Mouse (Mus musculus): Measurements from ENCODE around the gene Gm37240. TPM values are rescaled to one million over a fixed set of nuclear protein-coding genes. Genes with fewer than 3 reads are reported as not detected.
A peak's percentile ranks its signal among the peaks of the same experiment; 100 is the strongest.

Gm37240 gene
- polyA plus RNA-seq, 1 experiment from 2014 or later, result 0.08 TPM

DNA sequence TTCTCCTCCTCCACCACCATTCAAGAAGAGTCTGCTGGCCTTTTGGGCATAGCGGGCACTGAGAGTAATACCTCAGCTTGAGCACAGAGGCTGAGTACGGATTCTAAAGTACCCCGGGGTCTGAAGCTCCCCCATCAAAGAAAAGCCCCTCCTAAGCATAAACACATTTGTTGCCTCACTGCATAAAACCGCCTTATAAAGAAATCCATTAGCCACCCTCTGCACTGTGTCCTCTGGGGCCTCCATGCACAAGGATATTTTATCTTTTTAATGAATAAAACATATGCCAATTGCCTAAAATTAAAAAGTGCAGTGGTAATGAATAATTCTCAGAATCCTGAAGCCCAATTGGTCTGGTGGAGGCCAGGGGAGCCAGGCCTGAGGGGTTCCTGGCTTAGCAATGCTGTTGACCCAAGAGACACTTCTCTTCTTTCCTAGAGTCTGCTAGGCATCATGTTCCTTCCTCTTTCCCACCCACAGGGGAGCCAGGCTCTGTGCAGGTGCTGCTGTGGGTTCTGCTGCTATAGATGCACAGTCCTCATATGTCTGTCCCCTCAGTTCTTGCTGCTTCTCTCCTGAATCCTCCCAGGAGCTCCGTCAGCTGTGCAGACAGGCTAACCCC lies 463.8 kb downstream of the Gm37240 start:
- H3K27me3 ChIP-seq, result no peaks in the 10 kb centered on the region
- ATAC-seq (ENCODE audit: low FRiP score), result no peak; the same call in 1 of the 2 replicates
- 55% methylated on average over 5 of the region's 5 CpGs for WGBS
- H3K4me1 ChIP-seq (replicated peaks), result peaks cover 6% of the 10 kb centered on the region; the same call in 1 of the 2 replicates
- no peak overlapping the region for H3K4me2 ChIP-seq
- no peaks in the 10 kb centered on the region for H3K9me3 ChIP-seq
- H3K4me3 ChIP-seq, result no peak overlapping the region
- H3K27ac ChIP-seq, result 0 out of 2 replicates have a peak overlapping the region, but pooled peaks have one; percentile 1
- no peak overlapping the region for H3K9ac ChIP-seq
- H3K36me3 ChIP-seq, result no peaks in the 10 kb centered on the region

DNA sequence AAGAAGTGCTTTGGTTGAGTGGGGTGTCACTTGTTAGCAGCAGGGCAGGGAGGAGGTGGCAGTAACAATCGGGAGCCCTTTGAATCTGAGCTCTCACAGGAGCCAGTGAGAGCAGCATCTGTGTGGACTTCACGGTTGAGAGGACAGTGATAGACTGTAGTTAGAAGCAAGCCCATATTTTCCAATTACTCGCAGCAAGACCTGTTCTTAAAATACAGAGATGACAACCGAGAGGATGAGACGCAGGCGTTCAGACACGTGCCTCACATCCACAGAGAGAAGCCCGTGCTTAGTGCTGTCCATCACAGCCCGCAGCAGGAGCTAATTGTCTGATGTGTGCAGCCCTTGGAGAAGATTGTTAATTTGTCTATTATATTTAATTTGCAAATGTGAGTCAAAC lies 465.9 kb downstream of the Gm37240 start:
- H3K9ac ChIP-seq, result no peak overlapping the region
- H3K4me2 ChIP-seq, result no peak overlapping the region
- peaks cover 6% of the 10 kb centered on the region; the same call in 1 of the 2 replicates for H3K4me1 ChIP-seq (replicated peaks)
- no peak overlapping the region for H3K27ac ChIP-seq
- 0 out of 2 replicates have a peak, but pooled peaks have one; percentile 39 for ATAC-seq (ENCODE audit: low FRiP score)
- no peaks in the 10 kb centered on the region for H3K9me3 ChIP-seq
- H3K4me3 ChIP-seq, result no peak overlapping the region
- H3K36me3 ChIP-seq, result no peaks in the 10 kb centered on the region
- H3K27me3 ChIP-seq, result no peaks in the 10 kb centered on the region
- 72% methylated on average over 9 of the region's 9 CpGs for WGBS

DNA sequence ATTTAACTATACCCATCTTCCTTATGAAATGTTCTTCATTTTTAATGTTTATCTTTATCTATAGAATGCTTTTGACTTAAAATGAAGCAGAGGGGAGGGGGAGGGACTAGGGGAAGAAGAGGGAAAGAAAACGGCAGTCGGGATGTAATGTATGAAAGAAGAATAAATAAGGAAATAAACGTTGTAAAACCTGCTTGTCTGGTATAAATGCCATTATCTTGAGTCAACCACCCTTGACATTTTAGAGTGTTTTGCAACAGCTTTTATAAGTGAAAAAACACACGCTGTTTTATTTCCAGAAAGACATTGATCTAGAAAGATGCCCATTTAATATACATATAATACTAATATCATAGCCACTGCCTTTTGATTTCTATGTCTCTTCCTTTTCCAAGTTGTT lies 469.7 kb downstream of the Gm37240 start:
- Histone ChIP-seq H3K4me2 (no peak overlapping the region), H3K36me3 (no peaks in the 10 kb centered on the region), H3K27me3 (no peaks in the 10 kb centered on the region), H3K9ac (no peak overlapping the region), H3K4me3 (no peak overlapping the region), H3K27ac (no peak overlapping the region), H3K9me3 (no peaks in the 10 kb centered on the region), H3K4me1 (replicated peaks) (no peaks in the 10 kb centered on the region)
- no peak for ATAC-seq (ENCODE audit: low FRiP score)
- 89% methylated on average over 4 of the region's 4 CpGs for WGBS

DNA sequence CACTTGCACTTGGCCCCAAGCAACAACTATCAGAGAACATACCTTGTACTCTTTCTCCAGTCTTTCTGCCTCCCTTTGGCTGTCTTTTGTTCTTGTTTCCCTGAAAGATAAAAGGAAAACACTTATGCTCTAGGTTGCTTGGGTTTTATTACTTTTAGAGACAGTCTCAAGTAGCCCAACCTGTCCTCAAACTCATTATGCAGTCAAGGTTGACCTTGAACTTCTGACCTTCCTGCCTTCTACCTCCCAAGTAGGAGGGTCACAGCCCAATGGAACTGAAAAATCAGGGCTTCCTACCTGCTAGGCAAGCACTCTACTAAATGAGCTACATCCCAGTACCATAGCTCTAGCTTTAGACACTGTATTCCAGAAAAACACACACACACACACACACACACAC lies 488.5 kb downstream of the Gm37240 start:
- H3K9ac ChIP-seq, result no peak overlapping the region
- ATAC-seq (ENCODE audit: low FRiP score), result no peak
- H3K4me1 ChIP-seq (replicated peaks), result no peaks in the 10 kb centered on the region

DNA sequence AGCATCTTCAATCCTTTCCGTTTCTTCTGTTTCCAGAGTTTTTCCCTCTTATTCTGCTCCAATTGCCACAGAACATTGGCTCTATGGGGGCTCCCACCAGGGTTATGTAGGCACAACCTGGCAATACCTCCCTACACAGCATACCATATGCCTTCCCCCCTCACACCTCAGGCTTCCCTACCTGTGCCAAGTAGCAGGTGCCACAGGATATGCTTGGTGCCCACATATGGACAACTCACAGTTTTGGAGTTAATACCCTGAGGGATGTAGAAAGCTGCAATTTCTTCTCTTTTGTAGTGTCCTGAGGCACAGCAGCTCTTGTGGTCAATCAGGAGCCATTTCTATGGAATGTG lies 488.9 kb downstream of the Gm37240 start:
- no peak overlapping the region for H3K4me3 ChIP-seq
- no peak overlapping the region for H3K4me2 ChIP-seq
- H3K9ac ChIP-seq, result no peak overlapping the region
- WGBS, result 95% methylated on average over 1 of the region's 1 CpGs
- H3K36me3 ChIP-seq, result no peaks in the 10 kb centered on the region
- H3K27me3 ChIP-seq, result no peaks in the 10 kb centered on the region
- no peak overlapping the region for H3K27ac ChIP-seq
- H3K4me1 ChIP-seq (replicated peaks), result no peaks in the 10 kb centered on the region
- 0 out of 2 replicates have a peak, but pooled peaks cover 3% of the 10 kb centered on the region for H3K9me3 ChIP-seq
- ATAC-seq (ENCODE audit: low FRiP score), result no peak

More for the DNA sequence above, 488.5 kb downstream of the Gm37240 start:
- Histone ChIP-seq H3K27me3 (no peaks in the 10 kb centered on the region), H3K9me3 (0 out of 2 replicates have a peak, but pooled peaks cover 3% of the 10 kb centered on the region), H3K36me3 (no peaks in the 10 kb centered on the region), H3K4me2 (no peak overlapping the region), H3K27ac (no peak overlapping the region), H3K4me3 (no peak overlapping the region)

DNA sequence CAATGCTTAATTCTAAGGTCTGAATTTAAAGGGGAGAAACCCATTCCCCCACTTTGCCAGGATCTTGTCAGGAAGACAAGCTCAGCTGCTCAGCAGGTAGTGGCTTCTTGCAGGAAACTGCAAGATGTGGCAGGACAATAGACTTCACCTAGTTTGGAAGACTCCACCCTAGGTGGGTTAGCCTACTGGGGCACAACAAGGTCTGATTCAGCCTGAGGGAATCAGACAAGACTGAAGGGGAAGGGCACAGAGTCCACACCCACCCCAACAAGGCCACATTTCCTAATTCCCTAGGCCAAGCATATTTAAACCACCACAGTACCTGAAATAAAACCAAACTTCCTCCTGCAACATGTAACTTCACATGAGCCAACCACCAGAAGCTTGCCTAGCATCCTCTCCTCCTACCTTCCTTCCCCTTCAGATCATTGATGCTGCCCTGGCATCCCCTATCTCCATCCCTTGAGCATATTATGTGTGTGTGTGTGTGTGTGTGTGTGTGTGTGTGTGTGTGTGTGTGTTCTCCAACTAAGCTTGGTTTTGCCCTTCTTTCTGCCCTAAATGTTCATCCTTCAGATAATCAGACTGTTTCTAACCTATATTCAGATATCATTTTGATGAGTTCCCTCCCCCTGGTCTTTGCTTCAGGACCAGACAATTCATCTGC lies 489.4 kb downstream of the Gm37240 start:
- Histone ChIP-seq H3K9ac (no peak overlapping the region), H3K36me3 (no peaks in the 10 kb centered on the region), H3K27ac (no peak overlapping the region), H3K4me3 (no peak overlapping the region), H3K9me3 (0 out of 2 replicates have a peak, but pooled peaks cover 3% of the 10 kb centered on the region), H3K4me1 (replicated peaks) (no peaks in the 10 kb centered on the region), H3K4me2 (no peak overlapping the region), H3K27me3 (no peaks in the 10 kb centered on the region)
- ATAC-seq (ENCODE audit: low FRiP score), result no peak

DNA sequence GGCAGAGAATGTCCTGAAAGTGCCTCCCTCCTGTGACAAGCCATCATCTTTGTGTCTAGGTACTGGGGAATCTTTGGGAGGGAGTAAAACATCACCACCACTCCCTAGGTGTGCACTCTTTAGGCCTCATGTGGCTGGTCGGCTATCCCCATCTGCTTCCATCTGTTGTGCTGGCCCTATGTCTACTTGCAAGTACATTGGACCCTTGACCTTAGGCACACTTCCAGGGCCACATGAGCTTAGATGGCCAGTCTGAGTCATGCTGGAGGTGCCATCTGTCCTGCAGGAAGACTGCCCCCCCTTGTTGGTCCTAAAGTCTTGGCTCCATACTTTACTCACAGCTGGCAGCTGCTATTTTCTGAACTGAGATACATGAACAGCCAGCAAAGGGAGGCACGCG lies 493.9 kb downstream of the Gm37240 start:
- H3K4me2 ChIP-seq, result no peak overlapping the region
- no peaks in the 10 kb centered on the region for H3K27me3 ChIP-seq
- H3K4me3 ChIP-seq, result no peak overlapping the region
- H3K9me3 ChIP-seq, result 0 out of 2 replicates have a peak, but pooled peaks cover 3% of the 10 kb centered on the region
- H3K27ac ChIP-seq, result no peak overlapping the region
- no peaks in the 10 kb centered on the region for H3K4me1 ChIP-seq (replicated peaks)
- no peak for ATAC-seq (ENCODE audit: low FRiP score)
- H3K36me3 ChIP-seq, result no peaks in the 10 kb centered on the region
- no peak overlapping the region for H3K9ac ChIP-seq
- WGBS, result 95% methylated on average over 3 of the region's 3 CpGs

DNA sequence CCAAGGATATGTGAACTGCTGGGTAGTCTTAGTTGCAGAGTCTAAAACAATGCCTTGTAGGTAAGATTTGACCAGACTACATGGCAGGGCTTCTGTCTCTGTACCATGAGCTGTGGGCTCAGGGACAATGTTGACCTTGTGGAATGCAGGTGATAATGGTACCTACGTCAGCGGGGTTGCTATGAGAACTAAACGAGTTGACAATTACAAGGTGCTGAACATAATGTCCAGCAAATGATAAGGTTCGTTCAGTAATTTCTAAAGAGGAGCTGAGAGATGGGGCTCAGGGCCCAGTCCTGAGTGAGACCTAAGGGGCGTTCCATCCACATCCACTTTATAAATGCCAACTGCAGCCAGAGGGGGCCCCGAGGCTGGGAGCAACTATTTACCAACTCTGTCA lies 495.6 kb downstream of the Gm37240 start:
- Histone ChIP-seq H3K9ac (no peak overlapping the region), H3K9me3 (0 out of 2 replicates have a peak, but pooled peaks cover 3% of the 10 kb centered on the region), H3K27ac (no peak overlapping the region), H3K4me3 (no peak overlapping the region), H3K27me3 (no peaks in the 10 kb centered on the region), H3K4me2 (no peak overlapping the region), H3K4me1 (replicated peaks) (no peaks in the 10 kb centered on the region), H3K36me3 (no peaks in the 10 kb centered on the region)
- ATAC-seq (ENCODE audit: low FRiP score), result no peak
- WGBS, result 91% methylated on average over 6 of the region's 6 CpGs

DNA sequence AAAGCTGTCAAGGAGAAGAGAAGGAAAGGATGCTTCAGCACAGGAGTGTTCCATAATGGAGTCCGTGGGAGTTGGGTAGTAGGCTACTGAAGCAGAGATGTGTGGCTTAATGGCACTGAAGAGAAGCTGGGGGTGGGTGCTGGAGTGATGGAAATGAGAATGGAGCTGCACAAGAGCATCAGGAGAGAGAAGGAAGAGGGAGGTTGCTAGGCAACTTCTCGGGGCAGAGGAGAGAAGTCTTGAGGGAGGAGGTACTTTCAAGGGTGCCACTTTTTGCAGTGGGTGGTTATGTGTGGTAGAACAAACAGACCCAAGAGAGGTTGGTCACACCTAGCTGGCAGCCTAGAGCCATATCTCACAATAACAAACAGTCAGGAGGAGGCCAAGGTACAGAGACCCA lies 496.2 kb downstream of the Gm37240 start:
- no peak for ATAC-seq (ENCODE audit: low FRiP score)
- no peaks in the 10 kb centered on the region for H3K36me3 ChIP-seq
- 73% methylated on average over 2 of the region's 2 CpGs for WGBS

DNA sequence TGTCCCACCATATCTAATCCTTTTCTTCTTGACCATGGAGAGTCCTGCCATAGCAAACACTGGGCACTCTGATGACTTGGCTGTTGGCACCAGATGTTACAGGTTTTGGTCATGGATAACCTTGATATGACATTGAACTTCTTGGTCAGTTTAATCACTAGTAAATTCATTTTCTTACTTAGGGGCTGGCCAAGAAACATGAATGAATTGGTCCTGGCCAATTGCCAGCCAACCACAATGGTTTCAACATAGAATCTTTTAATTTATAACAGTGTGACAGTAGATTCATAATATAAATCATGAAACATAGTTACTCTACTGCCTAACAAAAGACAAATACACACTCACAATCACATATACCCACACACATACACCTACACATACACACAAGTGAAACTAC lies 501.9 kb downstream of the Gm37240 start:
- Histone ChIP-seq H3K4me1 (replicated peaks) (no peaks in the 10 kb centered on the region), H3K9ac (no peak overlapping the region), H3K27ac (no peak overlapping the region), H3K9me3 (no peaks in the 10 kb centered on the region), H3K27me3 (no peaks in the 10 kb centered on the region), H3K36me3 (no peaks in the 10 kb centered on the region), H3K4me3 (no peak overlapping the region), H3K4me2 (no peak overlapping the region)
- no peak for ATAC-seq (ENCODE audit: low FRiP score)

More for the DNA sequence above, 496.2 kb downstream of the Gm37240 start:
- no peak overlapping the region for H3K4me3 ChIP-seq
- no peaks in the 10 kb centered on the region for H3K4me1 ChIP-seq (replicated peaks)
- 0 out of 2 replicates have a peak, but pooled peaks cover 3% of the 10 kb centered on the region for H3K9me3 ChIP-seq
- no peak overlapping the region for H3K27ac ChIP-seq
- H3K4me2 ChIP-seq, result no peak overlapping the region
- H3K9ac ChIP-seq, result no peak overlapping the region
- no peaks in the 10 kb centered on the region for H3K27me3 ChIP-seq

DNA sequence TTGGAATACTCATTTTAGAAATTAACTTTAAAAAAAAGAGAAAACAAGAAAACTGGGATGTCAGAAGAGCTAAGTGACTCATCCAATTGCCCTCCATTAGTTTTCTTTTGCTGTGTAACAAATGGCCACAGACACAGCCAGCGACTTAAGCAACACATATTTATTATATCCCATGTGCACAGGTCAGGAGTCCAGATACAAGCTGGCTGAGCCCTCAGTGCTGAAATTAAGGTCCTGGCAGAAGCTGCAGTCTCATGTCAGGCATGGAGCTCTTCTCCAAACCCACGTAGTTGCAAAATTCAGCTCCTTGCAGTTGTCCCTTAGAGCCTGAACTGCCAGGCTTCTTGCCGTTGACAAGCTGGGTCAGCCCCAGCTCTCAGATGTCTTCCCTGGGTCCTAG lies 504.0 kb downstream of the Gm37240 start:
- Histone ChIP-seq H3K4me2 (no peak overlapping the region), H3K27ac (no peak overlapping the region), H3K9me3 (no peaks in the 10 kb centered on the region), H3K4me1 (replicated peaks) (peaks cover 1% of the 10 kb centered on the region; the same call in 1 of the 2 replicates), H3K27me3 (no peaks in the 10 kb centered on the region), H3K9ac (no peak overlapping the region), H3K4me3 (no peak overlapping the region), H3K36me3 (no peaks in the 10 kb centered on the region)
- ATAC-seq (ENCODE audit: low FRiP score), result no peak
- 96% methylated on average over 3 of the region's 3 CpGs for WGBS

DNA sequence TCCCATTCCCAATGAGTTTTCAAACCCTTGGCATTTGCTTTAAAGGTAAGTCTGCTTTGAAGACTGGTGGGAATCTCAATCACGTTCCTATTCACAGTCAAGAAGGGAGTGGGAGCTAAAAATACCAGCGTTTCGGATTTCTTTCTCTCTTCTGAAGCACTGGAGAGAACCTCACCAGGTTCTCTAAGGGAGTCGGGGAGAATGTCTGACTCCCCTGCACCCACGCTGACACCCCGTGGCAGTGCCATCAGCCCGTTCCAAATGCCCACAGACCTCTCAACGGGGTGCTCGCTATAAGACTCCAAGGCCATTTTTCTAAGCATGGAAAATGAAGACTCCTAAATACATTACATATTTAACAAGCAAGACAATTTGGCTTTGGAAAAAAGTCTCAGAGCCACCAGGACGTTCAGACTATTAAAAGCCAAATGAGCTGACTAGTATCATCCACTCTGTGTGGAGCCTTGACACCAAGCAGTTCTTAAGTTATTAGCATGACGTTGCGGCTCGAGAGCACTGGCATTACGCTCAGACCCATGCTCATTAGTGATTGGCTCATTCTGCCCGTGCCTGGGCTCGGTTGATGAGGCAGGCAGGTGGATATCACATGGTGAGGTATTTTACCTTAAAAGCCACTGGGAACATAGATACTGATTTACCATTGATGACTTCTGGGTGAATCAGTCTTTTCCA lies 508.5 kb downstream of the Gm37240 start:
- Histone ChIP-seq H3K9me3 (0 out of 2 replicates have a peak, but pooled peaks cover 3% of the 10 kb centered on the region), H3K4me3 (no peak overlapping the region), H3K9ac (no peak overlapping the region), H3K4me2 (no peak overlapping the region), H3K36me3 (no peaks in the 10 kb centered on the region), H3K4me1 (replicated peaks) (peaks cover 6% of the 10 kb centered on the region; the same call in 1 of the 2 replicates), H3K27me3 (no peaks in the 10 kb centered on the region), H3K27ac (no peak overlapping the region)
- no peak for ATAC-seq (ENCODE audit: low FRiP score)
- 69% methylated on average over 16 of the region's 16 CpGs for WGBS
